Mouse (Mus musculus) kidney, adult 11 months (tissue): ENCODE data around the gene Tom1.

Experiments used
- DNase-seq: peaks from one replicate; pipeline ENCODE4 v3.0.0; 2022

Tom1 gene

DNA sequence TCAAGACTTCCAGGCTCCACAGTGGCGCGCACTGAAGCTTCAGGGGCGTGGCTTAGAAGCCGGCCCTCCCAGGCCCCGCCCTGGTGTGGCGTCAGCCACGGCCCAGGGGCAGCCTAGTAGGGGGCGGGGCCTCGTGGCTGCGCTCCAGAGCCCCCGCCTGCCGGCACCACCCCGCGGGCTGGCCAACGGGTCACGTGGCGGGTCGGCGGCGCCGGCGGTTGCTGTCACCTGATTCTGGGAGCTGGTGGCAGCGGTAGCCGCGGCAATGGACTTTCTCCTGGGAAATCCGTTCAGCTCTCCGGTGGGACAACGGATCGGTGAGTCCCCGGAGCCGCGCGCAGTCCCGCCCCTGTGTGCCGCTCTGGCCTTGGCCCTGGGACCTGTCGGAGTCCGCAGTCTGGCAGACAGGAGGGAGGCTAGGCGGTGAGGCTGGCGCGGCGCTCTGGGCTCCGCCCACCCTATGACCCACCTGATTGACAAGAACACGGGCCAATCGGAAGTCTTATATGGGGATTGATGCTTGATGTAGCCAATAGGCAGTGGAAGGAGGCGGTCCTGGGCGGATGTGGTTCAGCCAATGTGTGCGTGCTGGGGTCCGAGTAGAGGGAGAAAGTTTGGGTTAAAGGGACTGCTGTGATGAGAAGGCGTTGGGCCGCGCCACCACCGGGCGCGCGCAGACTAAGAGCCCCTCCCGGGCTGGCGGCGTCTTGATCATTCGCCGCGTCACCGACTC, at the start of gene Tom1:
TSS of gene Tom1 (plus strand) at position 195 of the 733 bp plus-strand sequence.
- DNase-seq: peak; percentile 98

DNA sequence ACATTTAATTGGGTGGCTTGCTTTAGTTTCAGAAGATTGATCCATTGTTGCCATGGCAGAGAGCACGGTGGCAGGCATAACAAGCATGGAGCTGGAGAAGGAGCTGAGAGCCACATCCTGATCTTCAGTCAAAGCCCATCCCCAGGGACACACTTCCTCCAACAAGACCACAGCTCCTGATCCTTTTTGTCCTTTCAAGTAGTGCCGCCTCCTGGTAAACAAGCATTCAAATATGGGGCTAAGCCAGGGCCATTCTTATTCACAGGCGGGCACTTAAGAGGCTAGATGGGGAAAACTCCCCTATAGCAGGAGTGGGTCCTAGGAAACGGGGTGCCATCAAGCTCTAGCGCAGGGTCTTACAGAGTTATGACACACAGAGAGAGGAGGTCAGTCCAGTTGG, 46.1 kb upstream of the Tom1 start:
- no peak for DNase-seq

DNA sequence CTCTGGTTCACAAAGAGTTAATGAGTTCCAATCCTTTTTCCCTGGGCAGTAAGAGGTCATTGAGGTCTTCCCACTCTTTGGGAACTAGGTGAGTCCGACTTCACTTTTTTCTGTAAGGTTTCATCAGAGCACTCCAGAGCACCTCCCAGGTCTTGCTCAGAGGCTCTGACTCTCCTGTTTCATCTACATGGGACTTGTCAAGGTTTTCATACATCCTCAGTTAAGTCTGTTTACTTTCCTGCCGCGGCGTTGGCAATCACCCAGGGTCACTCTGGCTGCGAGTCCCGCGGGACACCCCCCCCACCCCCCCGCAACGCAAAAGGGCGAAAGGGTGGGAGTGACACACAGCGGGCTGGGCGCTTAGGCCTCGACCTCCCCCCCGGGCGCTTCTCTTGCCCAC, 43.5 kb upstream of the Tom1 start:
- DNase-seq: no peak

DNA sequence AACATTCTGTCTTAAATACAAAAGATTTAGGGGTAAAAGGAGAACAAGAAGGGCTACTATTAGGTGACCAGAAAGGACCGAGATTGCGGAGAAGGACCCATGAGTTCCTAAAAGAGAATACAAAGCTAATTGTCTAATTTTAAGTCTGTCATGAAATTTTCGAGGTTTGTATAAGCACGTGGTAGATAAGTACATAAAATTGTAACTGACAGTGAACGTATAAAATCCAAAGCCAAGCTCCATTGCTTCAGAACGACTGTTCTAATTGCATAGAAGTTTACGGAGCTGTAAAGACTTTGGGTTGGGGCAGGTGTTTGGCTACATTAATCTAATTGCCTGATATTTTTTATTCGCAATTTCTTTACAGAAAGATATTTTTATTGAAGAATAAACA, 40.4 kb upstream of the Tom1 start, which contains the start of gene Hmgxb4:
TSS of gene Hmgxb4 (plus strand) at position 276 of the 394 bp plus-strand sequence.
- no peak for DNase-seq

DNA sequence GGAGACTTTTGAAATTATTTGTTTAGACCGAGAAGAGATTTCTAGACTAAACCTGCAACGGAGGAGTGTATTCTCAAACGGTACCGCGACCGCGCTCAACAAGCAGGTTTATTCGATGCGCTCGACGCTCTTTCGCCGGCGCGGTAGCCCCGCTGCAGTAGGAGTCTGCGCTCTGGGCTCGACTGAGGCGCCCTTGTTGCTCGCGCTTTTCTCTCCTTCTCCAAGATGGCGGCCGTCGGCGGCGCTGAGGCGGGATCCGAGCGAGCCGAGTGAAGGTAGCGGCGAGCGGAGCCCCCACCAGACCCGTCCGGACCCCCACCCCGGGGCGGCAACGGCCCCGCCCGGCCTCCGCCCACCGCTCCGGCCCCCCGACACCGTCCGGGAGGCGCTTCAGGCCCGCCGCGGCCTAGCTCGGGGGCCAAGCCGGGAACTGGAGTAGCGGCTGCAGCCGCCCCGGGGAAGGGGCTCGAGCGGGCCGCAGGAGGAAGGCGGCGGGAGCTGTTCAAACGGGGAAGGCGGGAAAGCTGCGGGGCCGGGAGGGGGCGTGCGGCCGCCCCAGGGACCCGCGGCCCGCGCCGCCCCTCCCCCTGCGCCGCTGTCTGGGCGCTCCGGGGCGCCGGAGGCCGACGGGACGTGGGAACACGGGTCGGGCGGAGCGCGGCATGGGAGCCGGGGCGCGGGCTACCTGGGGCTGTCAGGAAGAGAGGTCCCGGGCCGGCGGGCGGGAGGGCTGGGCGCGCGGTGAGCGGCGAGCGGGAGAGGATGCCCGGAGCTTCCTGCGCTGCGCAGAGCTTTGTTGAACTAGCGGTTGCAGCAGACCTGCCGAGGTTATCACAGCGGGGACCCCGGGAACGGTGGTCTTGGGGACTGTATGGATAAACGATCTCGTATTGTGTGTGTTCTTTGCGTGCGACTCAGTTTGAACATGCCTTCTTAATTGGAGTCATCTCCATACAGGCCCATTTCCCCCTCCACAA, 39.7 kb upstream of the Tom1 start:
- DNase-seq: peak; percentile 83

DNA sequence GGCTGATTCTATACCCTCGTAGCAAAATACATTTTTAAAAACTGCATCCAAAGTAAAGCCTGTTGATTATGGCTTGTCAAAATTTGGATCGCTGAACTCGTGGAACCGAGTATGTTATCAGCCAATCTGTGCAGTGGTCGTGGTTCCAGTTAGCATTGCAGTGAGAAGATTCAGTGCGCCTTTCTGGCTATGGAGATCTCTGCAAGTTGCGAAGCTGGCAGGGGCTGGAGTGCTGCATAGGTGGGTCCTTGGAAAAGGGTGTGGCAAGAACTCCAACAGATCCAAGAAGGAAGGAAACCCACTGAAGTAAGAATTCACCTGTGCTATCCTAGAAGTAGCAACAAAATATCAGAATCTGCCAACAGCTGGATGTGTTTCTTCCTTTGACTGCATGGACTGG, 39.0 kb upstream of the Tom1 start:
- peak; percentile 18 for DNase-seq

DNA sequence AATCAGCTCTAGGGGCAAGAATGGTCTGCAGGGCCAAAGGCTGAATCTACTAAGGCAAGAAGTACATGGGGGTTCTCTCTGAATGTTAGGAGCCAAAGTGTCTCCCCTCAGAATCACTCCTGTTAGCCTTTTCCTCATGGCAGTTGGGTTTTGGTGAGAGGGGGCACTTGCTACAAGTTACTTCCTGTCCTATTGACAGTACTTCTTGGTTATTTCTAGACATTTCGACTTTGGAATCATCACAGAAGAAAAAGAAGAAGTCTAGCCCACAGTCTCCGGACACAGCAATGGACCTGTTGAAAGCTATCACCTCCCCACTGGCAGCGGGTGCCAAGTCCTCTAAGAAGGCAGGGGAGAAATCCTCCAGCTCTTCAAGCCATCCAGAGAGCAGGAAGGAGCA, 33.1 kb upstream of the Tom1 start:
- no peak for DNase-seq

DNA sequence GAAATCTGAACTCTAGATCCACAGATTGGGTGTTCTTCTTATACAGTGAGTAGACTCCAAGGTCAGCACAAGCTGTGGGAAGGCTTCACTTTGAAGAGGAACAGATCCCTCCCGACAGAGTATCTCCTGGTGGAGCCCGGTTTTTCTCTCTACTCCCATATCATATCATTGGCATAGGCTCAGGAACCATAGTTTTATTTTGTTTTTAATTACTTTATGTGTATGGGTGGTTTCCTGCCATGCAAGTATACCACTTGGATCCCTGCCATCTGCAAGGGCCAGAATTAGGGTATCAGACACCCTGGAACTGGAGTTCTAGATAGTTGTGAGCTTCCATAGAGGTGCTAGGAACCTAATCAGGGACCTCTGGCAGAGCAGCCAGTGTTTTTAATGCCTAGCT, 24.7 kb upstream of the Tom1 start:
- no peak for DNase-seq

DNA sequence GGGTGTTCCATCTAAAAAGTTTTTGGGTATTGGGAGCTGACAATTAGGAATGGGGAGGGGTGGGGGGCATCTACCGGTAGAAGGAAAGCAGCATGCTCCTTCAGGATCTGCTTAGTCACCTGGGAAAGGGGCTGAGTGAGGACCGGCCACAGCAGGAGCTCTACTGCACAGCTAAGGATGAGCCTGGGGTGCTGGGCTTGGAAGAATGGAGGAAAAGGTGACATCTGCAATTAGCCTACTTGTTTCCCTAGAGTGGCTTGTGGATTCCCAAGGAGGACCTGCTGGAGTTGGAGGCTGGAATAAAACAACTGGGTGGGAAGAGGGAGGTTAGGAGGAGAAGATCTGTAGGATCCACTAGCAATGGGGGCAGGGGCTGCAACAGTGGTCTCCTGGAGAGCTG, 19.9 kb upstream of the Tom1 start:
- no peak for DNase-seq

DNA sequence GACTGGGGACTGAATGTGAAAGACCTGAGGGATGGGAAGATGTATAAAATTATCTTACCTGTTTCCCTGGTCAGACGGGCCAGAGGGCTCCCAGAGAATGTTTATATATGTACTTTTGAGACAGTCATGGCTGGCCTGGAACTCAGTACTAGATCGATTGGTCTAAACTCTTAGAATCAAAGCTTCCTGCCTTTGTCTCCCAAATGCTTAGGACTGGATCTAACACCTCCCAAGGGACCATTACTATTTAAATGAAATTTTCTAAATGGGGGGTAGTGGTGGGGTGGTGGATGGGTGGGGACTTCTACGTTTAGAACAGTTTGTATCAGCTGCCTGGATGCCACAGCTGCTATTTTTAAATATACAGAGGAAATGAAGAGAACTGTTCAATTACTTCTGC, 19.5 kb upstream of the Tom1 start:
- DNase-seq: no peak

DNA sequence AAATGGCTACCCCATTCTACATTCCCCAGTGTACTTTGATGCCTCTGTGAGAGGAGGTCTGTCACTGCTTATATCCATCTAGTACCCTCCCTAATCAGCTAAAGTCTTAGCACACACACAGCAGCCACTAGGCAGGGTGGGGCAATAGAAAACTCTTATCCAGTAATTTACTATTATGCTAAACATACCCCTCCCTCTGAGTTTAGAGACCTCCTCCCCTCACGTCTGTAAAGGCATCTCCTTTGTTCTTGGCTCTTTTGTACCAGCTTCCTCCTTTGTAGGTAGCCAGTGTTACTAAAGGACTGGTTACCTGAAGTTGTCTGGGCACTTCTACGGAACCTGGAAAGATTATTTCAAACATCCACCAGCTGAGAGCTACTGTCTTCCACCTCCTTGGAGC, 17.5 kb upstream of the Tom1 start:
- DNase-seq: no peak

DNA sequence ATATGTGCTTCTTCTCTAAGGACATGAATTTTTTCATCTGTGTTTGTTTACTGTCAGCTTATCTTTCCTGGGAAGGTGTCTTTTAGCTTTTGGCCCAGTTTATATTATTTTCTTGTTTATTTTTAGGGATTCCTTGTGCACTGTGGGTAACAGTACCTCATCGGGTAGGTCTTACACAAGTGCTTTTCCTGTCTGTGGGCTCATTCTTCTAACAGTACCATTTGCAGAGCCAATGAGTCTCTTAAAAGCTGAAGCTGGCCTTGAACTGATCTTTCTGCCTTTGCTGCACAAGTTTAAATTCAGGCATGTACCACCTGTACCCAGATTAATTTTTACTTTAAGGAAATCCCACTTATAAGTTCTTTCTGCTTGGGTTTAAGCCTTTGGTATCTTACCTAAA, 17.1 kb upstream of the Tom1 start:
- no peak for DNase-seq

DNA sequence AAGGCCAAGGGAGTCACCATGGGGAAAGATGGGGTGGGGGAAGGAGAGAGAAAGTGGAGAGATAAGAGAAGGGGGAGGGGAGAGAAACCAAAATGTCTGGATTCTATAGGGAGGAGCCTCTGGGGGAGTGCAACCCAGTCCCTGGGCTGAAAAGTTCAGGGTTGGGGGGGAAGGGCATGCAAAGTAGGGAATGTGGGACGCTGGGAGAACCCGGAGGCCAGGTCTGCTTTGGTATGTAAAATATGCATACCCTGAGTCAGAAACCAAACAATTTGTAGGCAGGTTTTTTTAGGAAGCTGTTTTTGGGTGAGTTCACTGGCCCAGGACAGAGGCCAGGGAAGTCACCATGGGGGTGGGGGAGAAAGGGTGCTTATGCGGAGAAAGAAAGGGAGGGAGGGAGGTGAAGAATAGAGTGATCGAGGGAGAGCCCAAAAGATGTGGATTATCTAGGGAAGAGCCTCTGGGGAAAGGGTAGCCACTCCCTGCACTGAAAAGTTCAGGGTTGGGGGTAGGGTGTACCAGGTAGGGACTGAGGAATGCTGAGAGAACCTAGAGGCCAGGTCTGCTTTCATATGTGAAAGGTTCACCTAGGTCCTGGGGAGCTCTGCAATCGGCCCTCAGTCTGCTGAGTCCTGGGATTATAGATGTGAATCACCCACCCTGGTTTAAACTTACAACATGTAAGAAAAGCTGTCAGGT, 15.1 kb upstream of the Tom1 start:
- peak; percentile 54 for DNase-seq

DNA sequence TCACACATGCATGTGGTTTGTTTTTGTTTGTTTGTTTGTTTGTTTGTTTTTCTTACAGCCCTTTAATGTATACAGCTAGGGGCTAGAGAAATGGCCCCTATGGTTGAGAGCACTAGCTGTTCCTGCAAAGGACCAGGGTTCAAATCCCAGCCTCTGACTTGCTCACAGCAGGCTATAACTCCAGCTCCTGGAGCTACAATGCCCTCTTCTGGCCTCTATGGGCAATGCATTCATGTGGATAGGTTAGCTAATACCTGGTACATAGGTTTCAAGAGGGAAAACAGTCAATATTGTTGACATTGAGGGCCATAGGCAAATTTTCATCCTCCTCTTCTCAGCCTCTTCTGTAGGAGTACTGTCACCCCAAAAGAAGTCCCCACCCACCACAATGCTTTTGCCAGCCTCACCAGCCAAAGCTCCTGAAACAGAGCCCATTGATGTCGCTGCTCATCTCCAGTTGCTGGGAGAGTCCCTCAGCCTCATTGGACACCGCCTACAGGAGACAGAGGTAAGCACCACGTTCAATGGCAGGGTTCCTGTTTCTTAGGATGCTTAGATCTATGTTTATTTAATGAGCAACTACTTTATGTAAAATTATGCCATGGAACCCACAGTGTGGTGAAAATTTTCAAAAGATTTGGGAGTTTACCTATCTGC, 9.7 kb upstream of the Tom1 start:
- DNase-seq: no peak

DNA sequence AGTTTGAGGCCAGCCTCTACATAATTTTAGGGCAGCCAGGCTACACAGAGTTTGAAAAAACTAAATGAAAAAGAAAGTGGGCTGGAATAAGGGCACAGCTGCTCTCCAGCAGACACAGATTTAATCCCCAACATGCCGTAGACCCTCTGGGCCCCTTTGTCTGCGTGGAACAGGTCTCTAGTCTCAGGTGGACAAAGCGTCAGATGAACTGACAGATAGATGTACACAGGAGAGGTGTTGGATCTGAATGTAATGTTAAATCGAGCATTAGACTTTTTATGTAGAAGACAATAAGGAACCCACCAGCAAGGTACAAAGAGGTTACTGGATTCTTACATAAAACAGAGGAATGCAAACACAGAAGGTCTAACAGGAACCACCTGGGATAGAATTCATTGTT, 7.7 kb upstream of the Tom1 start:
- DNase-seq: no peak

DNA sequence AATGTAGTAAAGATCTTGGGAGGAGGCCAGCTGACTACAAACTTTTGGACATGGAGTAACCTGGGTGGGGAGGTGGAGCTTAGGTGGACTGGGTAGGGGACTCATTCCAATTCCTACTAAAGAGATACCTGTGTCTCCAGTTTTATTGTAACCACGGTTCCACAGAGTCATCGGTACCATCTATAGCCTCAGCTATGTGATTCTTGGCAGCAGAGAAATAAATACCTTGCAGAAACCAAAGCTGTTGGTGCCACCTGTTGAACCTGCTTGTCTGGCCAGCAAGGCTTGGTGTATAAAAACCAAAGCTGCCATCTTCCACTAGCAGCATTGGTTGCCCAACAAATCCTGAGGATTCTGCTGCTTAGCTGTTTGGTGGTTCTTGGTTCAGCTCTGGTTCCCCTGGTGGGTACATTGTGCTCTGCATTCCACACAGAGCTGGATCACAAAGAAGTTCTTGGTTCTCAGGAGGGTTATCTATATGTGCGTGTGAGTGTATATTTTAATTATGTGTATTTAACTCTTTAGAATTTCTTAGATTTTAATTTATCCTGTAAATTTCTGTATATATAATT, 3.0 kb upstream of the Tom1 start:
- DNase-seq: no peak

DNA sequence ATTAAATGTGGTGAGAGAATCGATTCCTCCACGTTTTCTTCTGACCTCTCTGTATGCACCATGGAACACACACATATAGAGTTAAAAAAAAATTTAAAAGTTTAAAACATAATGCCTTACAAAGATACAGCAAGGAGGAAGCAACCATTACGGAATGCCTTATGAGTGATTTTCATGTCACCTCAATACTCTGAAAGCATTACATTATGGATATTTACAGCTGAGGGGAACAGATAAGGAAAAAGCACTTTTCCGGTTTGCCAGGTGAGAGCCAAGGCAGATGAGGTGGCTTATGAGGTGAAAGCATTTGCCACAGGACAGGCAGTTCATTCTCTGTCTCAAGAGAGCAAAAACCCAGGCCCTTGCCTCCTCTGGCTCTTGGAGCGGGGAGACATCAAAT, 544 bp upstream of the Tom1 start:
- no peak for DNase-seq

DNA sequence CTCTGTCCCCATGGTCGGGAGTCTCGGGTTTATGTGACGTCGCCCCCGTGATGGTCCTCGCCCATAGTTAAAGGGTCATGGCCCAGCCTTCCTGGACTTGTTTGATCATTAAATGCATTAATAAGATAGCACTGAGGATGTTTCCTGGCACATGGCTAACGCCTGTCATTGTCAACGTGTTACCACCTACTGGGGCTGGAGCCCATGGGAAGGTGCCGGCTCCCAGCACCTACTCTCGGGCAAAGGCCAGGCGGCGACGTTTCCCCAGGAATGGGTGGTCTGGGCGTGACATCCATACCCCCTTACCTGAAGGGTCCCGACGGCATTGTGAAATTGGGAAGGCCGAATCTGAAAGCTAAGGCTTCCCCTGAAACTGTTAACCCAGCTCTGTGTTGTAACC, 780 bp downstream of the Tom1 start:
- no peak for DNase-seq

DNA sequence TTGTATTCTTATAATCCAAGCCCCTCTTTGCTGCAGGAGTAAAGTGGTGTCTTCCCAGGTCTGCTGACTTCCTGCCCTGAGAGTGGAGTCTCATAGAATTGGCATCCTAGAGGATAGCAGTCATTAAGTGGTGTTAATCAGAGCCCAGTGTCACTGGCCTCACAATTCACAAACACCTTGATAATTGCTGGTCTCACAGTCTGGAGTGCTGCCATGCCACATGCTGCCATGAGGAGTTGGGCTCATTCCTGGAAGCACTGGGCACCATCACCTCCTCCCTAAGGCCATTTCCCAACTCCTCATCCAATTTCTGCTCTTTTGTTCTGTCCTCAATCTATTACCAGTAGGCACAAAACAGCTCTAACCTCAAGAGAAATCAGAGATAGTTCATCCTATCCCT, 2.1 kb downstream of the Tom1 start:
- no peak for DNase-seq

DNA sequence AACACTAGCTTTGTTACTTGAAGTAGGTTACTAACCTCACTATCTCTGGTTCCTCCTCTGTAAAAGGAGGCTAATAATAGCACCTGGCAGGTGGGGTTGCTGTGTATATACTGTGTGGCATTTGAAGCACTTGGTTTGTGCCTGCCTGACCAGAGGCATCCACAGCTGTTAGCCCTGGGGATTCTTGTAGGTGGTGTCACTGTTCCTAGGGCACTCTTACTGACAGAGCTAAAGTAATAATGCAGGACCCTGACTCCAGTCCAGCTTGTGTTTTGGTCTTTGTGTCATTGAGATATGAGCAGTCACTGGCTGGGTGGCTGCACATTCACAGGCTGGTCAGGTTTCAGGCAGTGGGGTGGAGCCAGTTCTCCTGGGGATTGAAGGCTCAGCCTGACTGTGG, 5.0 kb downstream of the Tom1 start:
- DNase-seq: peak; percentile 34

DNA sequence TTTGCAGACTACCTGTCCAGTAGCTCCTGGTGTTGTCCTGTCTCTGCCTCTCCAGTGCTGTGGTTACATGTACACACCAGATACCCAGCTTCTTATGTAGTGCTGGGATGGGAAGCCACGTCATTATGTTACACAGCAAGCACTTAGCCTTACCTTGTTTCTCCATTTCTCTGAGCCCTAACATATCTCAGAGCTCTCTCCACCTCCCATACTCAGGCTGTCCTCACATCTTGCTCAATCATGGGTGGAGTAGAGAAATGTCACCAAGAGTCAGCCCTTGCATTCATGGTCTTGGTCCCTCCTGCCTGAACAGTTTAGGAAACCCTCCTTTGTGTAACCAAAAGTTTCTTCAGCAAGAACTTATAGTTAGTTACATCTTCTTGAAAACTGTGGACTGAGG, 6.2 kb downstream of the Tom1 start:
- DNase-seq: no peak

DNA sequence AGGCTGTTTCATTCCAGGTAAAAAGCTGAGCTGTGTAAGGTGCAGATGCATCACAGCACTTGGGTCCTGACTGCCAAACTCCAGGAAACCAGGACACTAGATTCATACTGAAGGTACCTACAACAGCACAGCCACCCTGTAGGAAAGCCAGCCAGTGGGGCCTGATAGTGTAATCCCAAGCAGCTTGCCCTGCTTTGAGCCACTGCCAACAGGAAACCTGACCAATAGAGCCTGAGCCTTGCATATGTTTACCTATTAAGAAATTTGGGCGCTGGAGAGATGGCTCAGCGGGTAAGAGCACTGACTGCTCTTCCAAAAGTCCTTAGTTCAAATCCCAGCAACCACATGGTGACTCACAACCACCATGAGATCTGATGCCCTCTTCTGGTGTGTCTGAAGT, 8.7 kb downstream of the Tom1 start:
- DNase-seq: no peak

DNA sequence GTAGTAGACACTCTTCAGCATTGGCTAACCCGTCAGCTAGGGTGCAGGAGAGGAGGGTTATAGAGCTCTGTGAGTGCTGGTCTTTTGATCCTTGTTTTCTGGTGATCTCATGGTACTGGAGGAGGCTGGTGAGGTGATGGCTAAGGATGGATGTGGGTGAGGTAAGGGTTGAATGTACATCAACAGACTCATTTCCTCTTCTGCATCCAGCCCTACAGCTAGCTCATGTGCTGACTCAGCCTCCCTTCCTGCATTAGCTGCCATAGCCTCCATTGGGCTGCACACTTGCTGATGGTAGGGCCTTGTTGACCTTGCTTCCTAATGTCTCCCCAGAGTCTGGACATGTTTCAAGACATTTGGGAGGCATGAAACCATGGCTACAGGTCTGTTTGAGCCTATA, 9.5 kb downstream of the Tom1 start:
- DNase-seq: no peak
